Mouse (Mus musculus) testis, adult 2 months (tissue): ENCODE data around the gene Plk3.

Source experiments
- CTCF ChIP-seq: fragments of 200-500 bp; IDR thresholded peaks from 2 replicates; pipeline ENCODE4 v1.5.1; 2012; ENCODE audit warnings: low read depth, mild to moderate bottlenecking, inconsistent platforms, low read length, moderate library complexity; ENCODE audit not compliant: control insufficient read depth, insufficient read depth, insufficient replicate concordance
- POLR2A ChIP-seq: fragments of 200-500 bp; IDR thresholded peaks from 2 replicates; pipeline ENCODE4 v1.6.1; 2012; ENCODE audit warnings: low read depth, mild to moderate bottlenecking, inconsistent platforms, low read length, moderate library complexity; ENCODE audit not compliant: control insufficient read depth

- no peak for TF ChIP-seq POLR2A
- no peak for TF ChIP-seq CTCF
Observed at GRCm38 (mm10) chr4:117148047-117148713, 14.4 kb upstream of the Plk3 start.
